Mouse (Mus musculus) forebrain, postnatal 0 days (tissue): Measurements from ENCODE around the gene Nat8f2. TPM values are rescaled to one million over a fixed set of nuclear protein-coding genes. Genes with fewer than 3 reads are reported as not detected.
A peak's percentile ranks its signal among the peaks of the same experiment; 100 is the strongest.
"Not testable (repeated sequence)": the region's sequence is repeated elsewhere in the genome, so short reads cannot be mapped to it uniquely, and the experiment has no call there.

Source experiments
- ATAC-seq: fragments of 200-750 bp; cut with Nextera tagmentation; 2 replicates; pipeline ENCODE4 v1.8.0; 2017; ENCODE audit warnings: mild to moderate bottlenecking, moderate library complexity
- DNase-seq: peaks from one replicate; pipeline ENCODE4 v3.0.0-alpha.2; 2015
- H3K27ac ChIP-seq: fragments of 300-500 bp; sonication (generic); 2 replicates; pipeline ENCODE4 v1.5.1; 2014; ENCODE audit warnings: low read depth, mild to moderate bottlenecking, antibody characterized with exemption, low read length, moderate library complexity, mixed read lengths
- H3K27me3 ChIP-seq: fragments of 300-500 bp; sonication (generic); 2 replicates; pipeline ENCODE4 v1.6.1; 2014; ENCODE audit warnings: mild to moderate bottlenecking, low read length, mixed read lengths; ENCODE audit not compliant: insufficient read depth
- H3K36me3 ChIP-seq: fragments of 300-500 bp; sonication (generic); 2 replicates; pipeline ENCODE4 v1.6.1; 2014; ENCODE audit warnings: mild to moderate bottlenecking, moderate library complexity; ENCODE audit not compliant: insufficient read depth
- H3K4me1 ChIP-seq: fragments of 300-500 bp; sonication (generic); 2 replicates; pipeline ENCODE4 v1.6.1; 2014; ENCODE audit warnings: antibody characterized with exemption; ENCODE audit not compliant: insufficient read depth
- H3K4me2 ChIP-seq: fragments of 300-500 bp; sonication (generic); 2 replicates; pipeline ENCODE4 v1.6.1; 2014; ENCODE audit warnings: low read depth, mild to moderate bottlenecking, moderate library complexity
- H3K4me3 ChIP-seq: fragments of 300-500 bp; sonication (generic); 2 replicates; pipeline ENCODE4 v1.5.1; 2014; ENCODE audit warnings: low read depth, low read length, mixed read lengths
- H3K9ac ChIP-seq: fragments of 300-500 bp; sonication (generic); 2 replicates; pipeline ENCODE4 v1.6.1; 2014; ENCODE audit warnings: mild to moderate bottlenecking
- H3K9me3 ChIP-seq: fragments of 300-500 bp; sonication (generic); 2 replicates; pipeline ENCODE4 v1.6.1; 2016; ENCODE audit warnings: low read length
- CTCF ChIP-seq: sonication (generic); IDR thresholded peaks from 2 replicates; pipeline ENCODE4 v1.5.1; 2016; ENCODE audit warnings: antibody characterized with exemption, control low read depth, low read depth
- WGBS: fragments of 180-500 bp; shearing (Covaris S2); extraction: QIAGEN DNeasy Blood & Tissue Kit; methylation state at CpG from one replicate; pipeline ENCODE4 v1.1.7; 2014; 5-methylcytosine and 5-hydroxymethylcytosine counted together
- polyA plus RNA-seq: library from polyadenylated mRNA; unstranded; fragments of >200 nt; fragmentation: Nextera tagmentation; extraction: Ambion mirVana; gene quantifications from 2 replicates; pipeline ENCODE4 v1.2.1, GENCODE M21; 2015
- total RNA-seq: library from RNA; depleted of rRNA; stranded (reverse); fragments of >200 nt; gene quantifications from 2 replicates; pipeline ENCODE4 v1.2.3, GENCODE M21; 2014; rRNA removed

Nat8f2 gene
- total RNA-seq (0.08 TPM in 1 of 2 replicates, not detected in the other), polyA plus RNA-seq (0.04 TPM in 1 of 2 replicates, not detected in the other)

- ATAC-seq, H3K27ac ChIP-seq, H3K4me2 ChIP-seq, H3K4me3 ChIP-seq, H3K27me3 ChIP-seq, H3K36me3 ChIP-seq, H3K4me1 ChIP-seq, H3K9me3 ChIP-seq, H3K9ac ChIP-seq, DNase-seq: not testable (repeated sequence)
- WGBS, result 88% methylated on average over 5 of the region's 5 CpGs
Measured at GRCm38 (mm10) chr6:85869006-85869405, at the start of gene Nat8f2. Nat8f2 (minus strand) TSS chr6:85869158.

GRCm38 (mm10) chr6:85918341-85918740, 49.4 kb upstream of the Nat8f2 start:
- H3K4me3 ChIP-seq, DNase-seq, H3K4me1 ChIP-seq, H3K9ac ChIP-seq, H3K27ac ChIP-seq, H3K4me2 ChIP-seq, ATAC-seq, H3K27me3 ChIP-seq, H3K9me3 ChIP-seq: not testable (repeated sequence)
- H3K36me3 ChIP-seq, result peaks cover 16% of the 10 kb centered on the region; the same call in 1 of the 2 replicates
- 93% methylated on average over 3 of the region's 3 CpGs for WGBS

- no peak for TF ChIP-seq CTCF
- Histone ChIP-seq H3K36me3 (0 out of 2 replicates have a peak, but pooled peaks cover 4% of the 10 kb centered on the region), H3K4me2 (peak overlapping the region; percentile 67), H3K27ac (no peak overlapping the region), H3K27me3 (no peaks in the 10 kb centered on the region), H3K4me1 (peaks cover 9% of the 10 kb centered on the region), H3K9ac (peak overlapping the region; percentile 77), H3K9me3 (no peaks in the 10 kb centered on the region), H3K4me3 (peak overlapping the region; percentile 57)
- WGBS, result 84% methylated on average over 6 of the region's 6 CpGs
- ATAC-seq, result no peak
- DNase-seq, result no peak
Measured at GRCm38 (mm10) chr6:85916596-85916995, 47.6 kb upstream of the Nat8f2 start.

- ATAC-seq (peak; percentile 96), DNase-seq (peak; percentile 94)
- H3K36me3 ChIP-seq, H3K27me3 ChIP-seq, H3K9me3 ChIP-seq, H3K4me1 ChIP-seq: not testable (repeated sequence)
- peak within 1 kb of the TSS; percentile 88 for H3K27ac ChIP-seq
- H3K4me3 ChIP-seq, result peak within 1 kb of the TSS; percentile 57
- peak; percentile 73 for TF ChIP-seq CTCF
- WGBS, result 1% methylated on average over 58 of the region's 61 CpGs
- H3K9ac ChIP-seq, result peak within 1 kb of the TSS; percentile 77
- peak within 1 kb of the TSS; percentile 67 for H3K4me2 ChIP-seq
Measured at GRCm38 (mm10) chr6:85915539-85916513, 46.9 kb upstream of the Nat8f2 start, which contains the start of gene Nat8f1. Nat8f1 (minus strand) TSS chr6:85915687.

- Histone ChIP-seq H3K27ac (peak overlapping the region; percentile 88), H3K4me3 (peak overlapping the region; percentile 57), H3K4me1 (peaks cover 9% of the 10 kb centered on the region), H3K4me2 (peak overlapping the region; percentile 67), H3K36me3 (no peaks in the 10 kb centered on the region), H3K9me3 (no peaks in the 10 kb centered on the region), H3K9ac (peak overlapping the region; percentile 77), H3K27me3 (no peaks in the 10 kb centered on the region)
- TF ChIP-seq CTCF, result no peak
- DNase-seq (no peak), ATAC-seq (no peak)
- 3% methylated on average over 11 of the region's 11 CpGs for WGBS
Measured at GRCm38 (mm10) chr6:85915141-85915538, 46.2 kb upstream of the Nat8f2 start.

- no peaks in the 10 kb centered on the region for H3K9me3 ChIP-seq
- H3K36me3 ChIP-seq, result no peaks in the 10 kb centered on the region
- 86% methylated on average over 3 of the region's 3 CpGs for WGBS
- H3K4me3 ChIP-seq, result no peak within 1 kb of the TSS
- no peak within 1 kb of the TSS for H3K27ac ChIP-seq
- no peaks in the 10 kb centered on the region for H3K27me3 ChIP-seq
- no peak within 1 kb of the TSS for H3K9ac ChIP-seq
- no peak within 1 kb of the TSS for H3K4me2 ChIP-seq
- DNase-seq (no peak), ATAC-seq (no peak)
- H3K4me1 ChIP-seq, result peaks cover 9% of the 10 kb centered on the region
- no peak for TF ChIP-seq CTCF
Measured at GRCm38 (mm10) chr6:85911587-85911986, 42.6 kb upstream of the Nat8f2 start, which contains the start of gene Tprkb. Tprkb (plus strand) TSS chr6:85911865.

GRCm38 (mm10) chr6:85909704-85910103, 40.7 kb upstream of the Nat8f2 start:
- ATAC-seq (no peak), DNase-seq (no peak)
- H3K4me2 ChIP-seq, result no peak overlapping the region
- no peaks in the 10 kb centered on the region for H3K27me3 ChIP-seq
- H3K9me3 ChIP-seq, result no peaks in the 10 kb centered on the region
- no peak overlapping the region for H3K27ac ChIP-seq
- WGBS, result 90% methylated on average over 1 of the region's 1 CpGs
- peaks cover 7% of the 10 kb centered on the region for H3K4me1 ChIP-seq
- TF ChIP-seq CTCF, result no peak
- no peaks in the 10 kb centered on the region for H3K36me3 ChIP-seq
- no peak overlapping the region for H3K4me3 ChIP-seq
- no peak overlapping the region for H3K9ac ChIP-seq
